Mouse (Mus musculus) gastrocnemius, adult 2 months (tissue): Measurements from ENCODE around the gene Sema3d. TPM values are rescaled to one million over a fixed set of nuclear protein-coding genes. Genes with fewer than 3 reads are reported as not detected.

ENCODE experiments used
- DNase-seq: peaks from one replicate; pipeline ENCODE4 v3.0.0; 2022
- H3K27ac ChIP-seq: fragments of 200-600 bp; 2 replicates; pipeline ENCODE4 v1.8.1; 2022; ENCODE audit warnings: mild to moderate bottlenecking
- H3K4me3 ChIP-seq: fragments of 200-600 bp; 2 replicates; pipeline ENCODE4 v1.8.1; 2022; ENCODE audit warnings: mild to moderate bottlenecking, moderate library complexity
- CTCF ChIP-seq: fragments of 200-600 bp; IDR thresholded peaks from 2 replicates; pipeline ENCODE4 v1.8.1; 2022; ENCODE audit warnings: antibody characterized with exemption, mild to moderate bottlenecking, moderate library complexity
- intact Hi-C: fragments of 180-260 bp; cut with DNase I; formaldehyde crosslinking; loops from one replicate; pipeline ENCODE4 v1.15.1; 2025
- total RNA-seq, 2 experiments: library from RNA; stranded (reverse); gene quantifications; 2 replicates each; pipeline ENCODE4 v1.2.3; 2021

Sema3d gene
- total RNA-seq, 2 experiments from 2014 or later: 0.64 to 1.1 TPM

GRCm38 (mm10) chr5:12582540-12582939 lies 199.4 kb downstream of the Sema3d start:
- DNase-seq: no peak
- H3K27ac ChIP-seq: no peak overlapping the region
- H3K4me3 ChIP-seq: no peak overlapping the region
- intact Hi-C loops: no loop called here
- no peak for TF ChIP-seq CTCF

DNA sequence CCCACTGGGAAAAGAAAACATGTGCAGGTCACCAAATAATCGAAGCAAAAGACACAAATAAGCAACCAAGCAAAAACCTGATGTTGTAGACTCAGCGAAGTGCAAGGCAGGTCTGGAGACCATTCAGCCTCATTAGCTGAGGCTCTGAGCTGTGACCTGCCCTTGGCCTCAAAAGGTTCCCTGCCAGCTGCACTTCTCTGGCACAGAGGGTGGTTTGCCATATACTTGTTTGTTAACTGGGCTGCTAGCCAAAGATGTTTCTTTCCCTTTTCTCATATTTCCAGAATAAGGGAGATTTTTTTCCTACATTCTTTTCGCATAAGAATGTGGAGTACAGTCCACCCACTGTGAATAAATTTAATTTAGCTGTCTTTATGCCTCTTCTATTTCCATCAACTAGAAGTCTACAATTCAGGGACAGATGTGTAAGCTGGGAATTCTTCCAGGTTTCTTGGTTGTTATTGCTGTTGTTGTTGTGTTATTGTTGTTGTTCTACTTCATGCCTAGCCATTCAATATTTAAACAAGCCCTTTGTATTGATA lies 200.2 kb downstream of the Sema3d start:
- no peak overlapping the region for H3K4me3 ChIP-seq
- no peak overlapping the region for H3K27ac ChIP-seq
- intact Hi-C loops: no loop called here
- no peak for TF ChIP-seq CTCF
- no peak for DNase-seq

- H3K27ac ChIP-seq: no peak overlapping the region
- no peak for TF ChIP-seq CTCF
- intact Hi-C loops: no loop called here
- H3K4me3 ChIP-seq: no peak overlapping the region
- DNase-seq: no peak
Measured at GRCm38 (mm10) chr5:12584886-12585285, 201.7 kb downstream of the Sema3d start.

GRCm38 (mm10) chr5:12634227-12634980 lies 251.2 kb downstream of the Sema3d start:
- no peak for DNase-seq
- no peak for TF ChIP-seq CTCF
- intact Hi-C loops: no loop called here
- Histone ChIP-seq H3K4me3 (no peak overlapping the region), H3K27ac (no peak overlapping the region)

GRCm38 (mm10) chr5:12637763-12638468 lies 254.7 kb downstream of the Sema3d start:
- no peak overlapping the region for H3K27ac ChIP-seq
- TF ChIP-seq CTCF: no peak
- DNase-seq: no peak
- H3K4me3 ChIP-seq: no peak overlapping the region
- intact Hi-C loops: no loop called here
